Mouse (Mus musculus) spleen, postnatal 10 days (tissue): ENCODE results near the gene Opa1.

Source experiments
- DNase-seq, 2 experiments: peaks; one replicate each; pipeline ENCODE4 v3.0.0; 2021 to 2022; ENCODE audit warnings: low spot score in 2 of 2

Gene Opa1

DNA sequence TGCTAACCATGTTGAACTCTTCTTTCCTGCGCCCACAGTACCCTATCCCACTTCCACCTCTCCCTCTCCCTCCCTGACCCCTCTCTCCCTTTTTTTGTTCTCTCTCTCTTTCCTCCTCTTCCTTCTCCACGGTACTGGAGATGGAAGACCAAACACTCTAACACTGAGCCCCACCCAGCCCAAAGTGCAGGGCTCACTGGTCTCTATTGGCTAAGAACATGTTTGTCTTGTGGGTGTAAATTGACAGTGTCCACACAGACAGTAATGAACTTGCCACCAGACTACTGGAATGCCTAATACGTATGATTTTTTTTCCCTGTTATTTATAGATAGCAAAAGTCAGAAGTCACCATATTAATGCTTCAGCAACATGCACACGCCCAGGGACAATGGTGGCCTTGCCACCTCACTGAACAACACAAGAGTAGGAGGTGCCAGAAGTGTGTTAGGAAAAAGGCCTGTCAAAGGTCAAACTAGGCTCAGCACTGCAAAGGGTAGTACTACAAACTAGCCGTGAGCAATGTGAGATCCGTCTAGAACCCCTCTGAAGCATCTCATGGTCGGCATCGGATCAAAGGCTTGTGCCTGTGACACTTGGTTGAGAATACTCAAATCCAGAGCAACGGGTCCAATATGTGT, 77.2 kb downstream of the Opa1 start:
- no peak for DNase-seq

- DNase-seq: no peak
Measured at GRCm38 (mm10) chr16:29656901-29657300, 77.8 kb downstream of the Opa1 start.

GRCm38 (mm10) chr16:29657650-29658548, 78.8 kb downstream of the Opa1 start:
- peak in 1 of 2 experiments; percentile 24 for DNase-seq

DNA sequence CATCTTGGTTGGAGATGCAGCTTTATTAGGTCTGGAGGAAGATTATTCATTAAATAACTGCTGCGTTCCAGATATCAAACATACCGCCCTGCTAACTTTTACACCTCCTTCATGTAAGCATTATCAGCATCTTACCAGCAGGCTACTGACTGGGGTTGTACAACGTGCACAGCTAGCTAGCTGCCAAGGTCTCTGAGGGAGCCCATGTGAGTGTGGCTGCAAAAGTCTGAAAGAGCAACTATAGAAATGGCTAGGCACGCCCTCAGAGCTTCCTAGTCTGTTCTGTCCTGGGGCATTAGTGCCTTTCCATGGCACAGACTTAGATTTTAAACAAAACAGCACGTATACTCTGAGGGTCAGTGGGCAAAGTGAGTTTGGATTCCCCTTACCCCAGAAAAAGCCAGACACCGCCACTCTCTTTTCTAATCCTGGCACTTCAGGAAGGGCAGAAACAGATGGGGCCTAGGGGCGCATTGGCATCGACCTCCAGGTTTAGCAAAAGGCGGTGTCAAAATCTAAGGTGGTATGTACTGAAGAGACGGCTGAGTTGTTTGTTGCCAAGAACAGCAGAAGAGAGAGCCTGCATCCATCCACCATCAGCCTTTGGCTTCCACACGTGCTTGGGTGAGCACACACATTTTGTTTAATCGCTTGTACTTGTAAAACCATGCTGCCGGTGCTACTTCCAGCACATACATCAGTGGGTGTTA, 80.1 kb downstream of the Opa1 start:
- DNase-seq: no peak

DNA sequence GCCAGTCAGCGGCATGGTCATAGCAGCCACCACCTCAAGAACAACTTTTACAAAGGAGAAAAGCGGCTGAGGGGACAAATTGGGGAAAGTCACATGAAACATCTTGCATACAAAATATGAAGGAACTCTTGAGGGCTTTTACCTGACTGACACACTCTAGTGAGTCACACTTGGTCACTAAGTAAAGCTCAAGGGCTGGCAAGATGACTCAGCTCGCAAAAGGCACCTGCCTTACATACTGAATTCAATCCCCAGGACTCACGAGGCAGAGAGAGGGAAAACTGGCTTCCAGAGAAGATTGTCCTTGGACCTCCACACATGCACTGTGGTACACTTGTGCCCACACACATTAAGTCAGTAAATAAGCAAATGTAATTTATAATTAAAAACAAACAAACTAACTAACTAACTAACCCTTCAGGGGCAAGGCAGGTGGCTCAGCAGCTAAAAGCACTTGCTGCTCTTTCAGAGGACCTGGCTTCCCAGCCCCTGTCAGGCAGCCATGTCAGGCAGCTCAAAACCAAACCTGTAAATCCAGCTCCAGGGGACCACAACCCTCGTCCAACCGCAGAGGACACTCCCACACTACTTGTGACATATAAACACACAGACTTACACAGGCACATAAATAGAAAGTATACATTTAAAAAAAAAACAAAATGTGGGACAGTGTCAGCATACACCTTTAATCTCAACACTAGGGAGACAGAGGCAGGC, 84.1 kb downstream of the Opa1 start:
- DNase-seq: no peak

- DNase-seq: no peak
Measured at GRCm38 (mm10) chr16:29664392-29664791, 85.3 kb downstream of the Opa1 start.

- no peak for DNase-seq
Measured at GRCm38 (mm10) chr16:29666991-29667701, 88.0 kb downstream of the Opa1 start.

DNA sequence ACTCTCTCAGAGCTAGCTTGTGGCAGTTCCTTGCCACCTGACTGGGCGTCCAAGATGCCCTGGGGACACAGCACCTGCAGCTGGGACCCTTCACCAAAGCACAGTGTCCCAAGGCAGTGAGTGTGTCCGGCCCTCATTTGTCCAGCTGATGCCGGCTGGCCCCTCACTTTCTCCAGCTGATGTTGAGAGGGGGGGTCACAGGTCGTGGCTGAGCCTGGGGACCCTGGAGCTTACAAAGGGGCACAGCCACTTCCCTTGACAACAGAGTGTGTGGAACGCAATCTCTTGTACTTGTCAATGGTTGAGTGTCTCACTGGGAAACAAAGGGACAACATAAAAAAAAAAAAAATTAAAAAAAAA, 88.5 kb downstream of the Opa1 start:
- no peak for DNase-seq

DNA sequence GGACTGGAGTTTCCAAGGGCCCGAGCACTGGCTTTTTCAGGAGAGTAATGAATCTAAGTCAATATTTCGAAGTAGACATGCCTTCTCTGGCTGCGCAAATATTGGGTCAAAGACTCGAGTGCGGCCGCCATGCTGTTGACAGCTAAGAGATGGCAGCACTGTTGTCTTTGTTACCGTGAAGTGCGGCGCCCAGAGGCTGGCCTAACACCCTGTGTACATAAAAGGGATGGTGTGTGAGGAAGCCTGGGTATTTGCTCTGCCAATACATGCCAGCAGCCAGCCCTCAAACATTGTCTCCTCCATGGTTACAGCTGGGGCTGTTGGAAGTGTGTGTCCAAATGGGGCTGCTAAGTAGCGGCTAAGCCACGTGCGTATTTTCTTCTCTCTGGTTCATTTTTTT, 89.3 kb downstream of the Opa1 start:
- no peak for DNase-seq

DNA sequence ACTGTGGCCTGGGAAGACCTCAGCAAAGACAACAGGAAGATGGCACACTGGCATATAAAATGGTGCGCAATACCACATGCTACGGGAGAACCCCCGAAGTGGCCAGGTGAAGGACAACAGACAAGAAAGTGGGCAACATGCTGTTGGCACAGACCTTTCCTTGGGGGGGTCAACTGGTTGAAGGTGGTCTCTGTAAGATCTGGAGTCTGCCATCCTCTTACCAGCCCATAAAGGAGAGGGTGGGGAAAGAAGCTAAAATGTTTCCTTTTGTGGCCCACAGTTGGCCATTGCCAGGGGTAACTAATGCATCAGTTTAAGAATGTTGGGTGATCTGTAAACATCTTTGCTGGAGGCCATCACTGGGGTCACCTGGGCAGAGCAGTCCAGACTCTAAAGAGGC, 91.7 kb downstream of the Opa1 start:
- DNase-seq: no peak

DNA sequence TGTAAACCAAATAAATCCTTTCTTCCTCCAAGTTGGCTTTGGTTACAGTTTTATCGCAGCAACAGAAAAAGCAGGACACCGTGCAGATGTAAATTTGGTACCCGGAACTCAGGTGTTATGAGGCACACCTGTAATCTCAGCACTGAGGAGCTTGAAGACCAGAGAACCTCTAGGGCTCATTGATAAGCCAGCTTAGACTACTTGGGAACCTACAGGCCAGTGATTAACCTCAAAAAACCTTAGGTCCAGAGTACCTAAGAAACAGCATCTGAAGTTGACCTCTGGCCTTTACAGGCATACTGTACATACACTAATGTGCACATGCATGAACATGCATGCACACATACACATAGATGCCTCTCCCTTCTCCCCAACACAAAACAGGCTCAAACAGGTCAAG, 94.1 kb downstream of the Opa1 start:
- DNase-seq: no peak

- DNase-seq: no peak
Measured at GRCm38 (mm10) chr16:29679607-29680006, 100.5 kb downstream of the Opa1 start.

DNA sequence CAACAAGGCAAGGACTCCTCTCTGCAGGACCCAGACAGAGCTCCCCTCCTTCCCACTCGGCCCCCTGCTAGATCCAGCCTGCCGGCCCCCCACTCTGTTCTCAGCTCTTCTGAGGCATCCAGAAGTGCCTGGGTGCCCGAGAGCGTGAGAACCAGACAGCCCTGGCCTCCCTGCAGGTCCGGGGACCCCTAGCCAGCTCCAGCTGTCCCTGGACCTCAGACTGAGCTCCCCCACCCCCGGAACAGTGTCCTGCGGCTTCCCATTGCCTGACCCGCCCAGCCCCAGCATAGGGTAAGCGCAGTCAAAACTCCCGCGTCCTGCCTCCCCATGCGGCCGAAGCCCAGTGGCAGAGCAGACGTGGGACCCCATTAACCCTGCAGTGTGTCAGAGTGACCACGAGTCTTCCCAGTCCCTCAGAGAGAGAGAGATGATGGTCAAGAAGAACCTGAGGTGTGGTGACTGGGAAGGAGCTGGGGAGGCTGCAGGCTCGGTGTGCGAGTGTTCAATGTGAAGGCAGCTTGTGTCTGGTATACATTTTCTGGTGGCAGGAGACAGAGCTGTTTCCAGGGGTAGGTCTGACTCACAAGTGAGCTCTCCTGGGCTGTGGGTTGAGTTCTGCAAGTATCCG, 101.5 kb downstream of the Opa1 start:
- no peak for DNase-seq

GRCm38 (mm10) chr16:29682555-29683431, 103.7 kb downstream of the Opa1 start:
- no peak for DNase-seq

GRCm38 (mm10) chr16:29683563-29683962, 104.4 kb downstream of the Opa1 start:
- DNase-seq: no peak

GRCm38 (mm10) chr16:29684111-29684510, 105.0 kb downstream of the Opa1 start:
- no peak for DNase-seq

DNA sequence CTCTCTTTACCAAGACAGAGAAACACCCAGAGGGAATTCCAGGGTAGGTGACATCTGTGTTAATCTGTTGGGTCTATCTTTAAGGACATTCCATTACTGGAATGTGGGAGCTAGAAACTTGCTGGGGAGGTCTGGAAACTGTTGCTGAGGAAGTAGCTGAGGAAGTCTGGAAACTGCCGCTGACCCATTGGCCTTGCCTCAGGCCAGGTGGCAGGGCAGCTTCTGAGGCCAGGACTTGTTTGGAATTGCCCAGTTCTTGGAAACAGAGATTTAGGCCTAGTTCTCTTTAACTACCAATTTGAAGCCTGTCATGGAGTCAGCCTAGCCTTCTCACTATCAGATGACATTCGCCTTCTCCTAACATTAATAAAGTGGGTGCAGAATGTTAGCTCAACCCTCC, 105.5 kb downstream of the Opa1 start:
- no peak for DNase-seq

DNA sequence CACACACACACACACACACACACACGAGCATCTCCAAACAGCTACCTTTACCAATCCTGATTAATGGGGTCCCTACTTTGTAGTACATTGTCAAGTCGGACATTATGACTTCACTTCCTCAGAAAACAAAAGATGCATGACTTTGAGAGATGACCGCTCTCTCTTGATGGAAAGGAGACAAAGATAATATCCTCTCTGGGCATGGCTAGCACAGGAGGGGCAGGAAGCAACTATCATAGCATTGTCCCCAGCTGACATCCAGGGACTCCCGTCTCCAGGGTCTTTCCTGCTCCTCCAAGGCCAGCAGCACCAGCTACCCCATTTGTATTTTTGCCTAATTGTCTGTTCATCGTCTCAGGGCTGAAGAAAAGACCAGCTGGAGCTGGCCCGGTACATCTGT, 107.0 kb downstream of the Opa1 start:
- no peak for DNase-seq

DNA sequence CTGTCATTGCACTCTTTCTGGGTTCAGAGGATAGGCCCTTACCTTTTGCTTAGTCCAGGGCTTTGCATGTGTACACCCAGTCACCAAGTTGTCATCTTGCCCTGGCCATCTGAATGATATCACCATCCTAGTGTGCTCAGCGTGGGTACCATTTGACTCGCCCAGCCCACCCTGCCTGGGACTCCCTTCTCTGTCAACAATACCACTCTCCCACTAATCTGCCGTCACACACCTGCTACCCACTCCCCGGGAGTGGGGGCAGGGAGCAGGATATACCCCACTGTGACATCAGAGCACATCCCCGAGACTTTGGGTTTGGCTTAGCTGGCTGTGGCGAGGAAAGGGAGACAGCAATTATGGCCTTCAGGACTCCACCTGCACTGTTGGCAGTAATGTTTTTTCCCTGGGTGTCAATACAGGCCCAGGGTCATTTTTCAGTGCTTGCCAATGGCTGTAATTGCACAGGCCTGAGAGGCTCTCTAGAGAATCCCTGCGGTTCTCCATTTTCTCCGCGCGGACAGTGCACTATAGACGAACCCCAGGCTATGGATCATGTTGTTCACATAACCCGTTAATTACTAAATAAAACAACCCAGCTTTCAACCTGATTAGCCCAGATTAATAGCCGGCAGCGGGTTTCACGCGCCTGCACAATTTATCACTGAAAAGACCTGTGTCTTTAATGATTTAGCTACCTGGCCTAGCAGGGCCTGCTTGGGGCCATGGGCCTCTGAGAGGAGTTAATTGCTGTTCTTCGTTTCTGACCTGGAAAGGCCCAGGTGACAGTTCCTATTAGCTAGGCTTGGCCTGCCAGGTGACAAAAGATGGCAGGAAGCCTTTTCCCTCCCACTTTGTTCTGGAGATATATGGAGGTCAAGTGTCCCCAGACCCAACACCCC, 109.1 kb downstream of the Opa1 start:
- DNase-seq: no peak
